Mouse (Mus musculus) WW6 (cell line): ENCODE results near the gene Snx20.
A peak's percentile ranks its signal among the peaks of the same experiment; 100 is the strongest.

Experiments
- DNase-seq: peaks from one replicate; pipeline ENCODE4 v3.0.0-alpha.2; 2013; ENCODE audit warnings: low read depth, low spot score

Gene Snx20

GRCm38 (mm10) chr8:88642734-88643564 is 7.0 kb upstream of the Snx20 start:
- DNase-seq = no peak

DNA sequence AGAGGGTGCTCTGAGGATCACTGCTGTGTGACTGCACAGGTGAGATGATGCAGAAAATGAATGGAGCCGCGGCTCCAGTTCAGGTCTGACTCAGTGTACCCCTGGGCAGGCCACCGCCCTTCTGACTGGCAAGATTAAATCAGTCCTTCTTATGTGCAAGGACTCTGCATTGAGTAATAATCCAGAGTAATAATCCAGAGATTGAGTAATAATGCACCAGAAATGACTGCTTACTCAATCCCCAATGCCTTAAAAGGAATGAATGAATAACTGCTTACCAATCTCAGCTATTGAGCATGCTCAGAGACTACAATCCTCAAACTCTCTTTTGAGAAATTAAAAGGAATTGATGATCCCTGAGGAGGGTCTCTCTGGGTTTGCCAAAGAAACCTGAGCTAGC is 3.0 kb upstream of the Snx20 start:
- no peak for DNase-seq

DNA sequence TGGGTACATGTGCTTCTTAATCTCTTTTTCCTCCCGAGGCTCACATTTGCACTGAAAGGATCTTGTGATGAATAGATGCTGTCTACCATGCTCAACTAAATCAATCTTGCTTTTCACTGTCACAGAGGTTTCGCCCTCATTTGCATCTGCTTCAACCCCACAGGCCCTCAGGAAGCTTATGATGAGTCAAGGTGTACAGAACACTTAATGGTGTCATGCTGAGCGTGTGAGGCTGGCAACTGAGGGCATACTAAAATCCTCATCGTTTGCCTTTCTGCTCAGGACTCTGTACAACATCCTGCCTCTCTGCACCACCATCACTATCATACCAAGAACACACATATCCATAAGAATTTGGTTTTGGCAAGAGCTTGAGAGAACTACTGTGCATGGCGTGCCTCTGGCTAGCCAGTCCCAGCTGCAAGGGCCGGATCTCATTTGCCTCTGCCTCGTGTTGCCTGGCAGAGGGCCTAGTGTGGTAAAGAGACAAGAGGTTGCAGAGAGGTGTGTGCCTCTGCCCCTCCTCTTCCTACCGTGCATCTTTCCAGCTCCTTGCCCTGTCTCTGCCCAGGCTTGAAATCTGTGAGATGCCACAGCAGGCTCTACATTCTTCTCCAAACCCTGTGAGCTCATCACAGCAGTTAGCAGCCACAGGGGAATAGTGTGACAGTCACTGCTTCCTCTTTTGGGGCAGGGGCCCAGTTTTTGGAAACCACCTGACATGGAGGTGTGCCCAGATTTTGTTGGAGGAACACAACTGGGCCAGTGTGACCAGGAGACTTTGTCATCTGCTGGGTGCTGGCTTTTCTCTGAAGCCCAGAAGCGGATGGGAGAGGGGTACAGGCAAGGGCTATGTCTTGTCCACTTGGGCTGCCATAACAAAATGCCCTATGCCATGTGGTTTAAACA is 1.4 kb upstream of the Snx20 start:
- DNase-seq = no peak

DNA sequence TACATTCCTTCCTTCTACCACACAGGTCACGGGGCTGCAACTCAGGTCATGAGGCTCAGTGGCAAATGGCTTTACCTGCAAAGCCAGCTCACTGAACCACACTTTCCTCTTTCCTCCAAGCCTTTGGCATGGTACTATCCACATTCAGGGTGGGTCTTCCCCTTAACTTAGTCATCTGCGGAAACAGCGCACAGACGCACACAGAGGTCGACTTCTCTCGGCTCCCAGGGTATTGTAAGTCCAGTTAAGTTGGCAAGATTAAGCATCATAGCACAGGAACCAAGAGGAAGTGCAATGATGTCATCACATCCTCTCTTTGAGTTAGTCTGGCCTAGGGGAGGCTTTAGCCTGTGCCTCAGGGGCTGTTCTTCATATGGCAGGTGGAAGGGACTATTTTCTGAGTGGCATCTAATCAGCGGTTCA is 2.6 kb downstream of the Snx20 start:
- DNase-seq = no peak

- DNase-seq = no peak
These were observed 4.8 kb downstream of the Snx20 start for GRCm38 (mm10) chr8:88631081-88631480.

GRCm38 (mm10) chr8:88630225-88630624 is 5.7 kb downstream of the Snx20 start:
- no peak for DNase-seq

DNA sequence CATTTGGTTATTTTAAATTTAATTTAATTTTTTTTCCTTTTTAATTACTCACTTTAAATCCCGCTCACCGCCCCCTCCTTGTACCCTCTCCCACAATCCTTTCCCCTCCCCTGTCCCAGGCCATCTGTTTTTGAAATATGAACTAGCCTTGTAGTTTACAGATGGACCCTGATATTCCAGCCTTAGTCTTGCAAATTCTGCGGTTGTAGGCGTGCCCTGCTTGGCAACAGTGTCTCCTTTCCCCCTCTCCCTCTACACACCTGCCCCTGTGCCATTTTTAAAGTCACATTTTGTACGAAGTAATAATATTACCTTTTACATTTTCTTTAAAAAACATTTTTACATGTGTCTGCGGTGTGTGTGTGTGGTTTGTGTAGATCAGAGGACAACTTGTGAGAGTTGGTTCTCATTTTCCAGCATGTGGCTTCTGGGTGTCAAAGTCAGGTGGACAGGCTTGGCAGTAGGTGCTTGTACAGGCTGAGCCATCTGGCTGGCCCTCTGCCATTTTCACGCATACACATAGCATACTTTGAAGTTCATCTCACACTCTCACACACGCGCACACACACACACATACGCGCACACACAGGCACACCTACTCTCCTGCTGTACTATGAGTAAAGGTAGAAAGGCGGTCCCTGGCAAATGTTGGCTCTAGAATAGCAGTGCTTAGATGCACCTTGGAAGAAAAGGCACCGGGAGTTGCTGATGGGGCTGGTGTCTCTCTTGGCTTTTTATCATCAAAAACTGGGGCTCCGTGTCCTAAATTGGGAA is 7.7 kb downstream of the Snx20 start:
- DNase-seq = no peak

- peak; percentile 61 for DNase-seq
These were observed 8.5 kb downstream of the Snx20 start for GRCm38 (mm10) chr8:88627265-88627991.

DNA sequence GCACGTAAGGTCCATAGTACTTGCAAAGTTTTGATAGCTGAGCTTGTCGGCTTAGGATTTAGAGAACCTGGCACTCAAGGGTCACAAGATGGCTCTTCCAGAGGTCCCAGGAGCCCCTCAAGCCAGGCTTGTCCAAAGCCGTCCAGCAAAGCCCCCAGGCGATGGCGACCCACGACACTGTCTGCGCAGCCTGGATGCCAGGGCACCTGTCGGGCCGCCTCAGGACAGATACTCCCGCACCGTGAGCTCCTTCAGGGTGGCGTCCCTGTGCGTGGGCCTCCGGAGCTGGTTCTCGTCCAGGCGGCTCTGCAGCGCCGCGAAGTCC is 9.0 kb downstream of the Snx20 start:
- no peak for DNase-seq

- no peak for DNase-seq
These were observed 9.5 kb downstream of the Snx20 start for GRCm38 (mm10) chr8:88626433-88626832.

DNA sequence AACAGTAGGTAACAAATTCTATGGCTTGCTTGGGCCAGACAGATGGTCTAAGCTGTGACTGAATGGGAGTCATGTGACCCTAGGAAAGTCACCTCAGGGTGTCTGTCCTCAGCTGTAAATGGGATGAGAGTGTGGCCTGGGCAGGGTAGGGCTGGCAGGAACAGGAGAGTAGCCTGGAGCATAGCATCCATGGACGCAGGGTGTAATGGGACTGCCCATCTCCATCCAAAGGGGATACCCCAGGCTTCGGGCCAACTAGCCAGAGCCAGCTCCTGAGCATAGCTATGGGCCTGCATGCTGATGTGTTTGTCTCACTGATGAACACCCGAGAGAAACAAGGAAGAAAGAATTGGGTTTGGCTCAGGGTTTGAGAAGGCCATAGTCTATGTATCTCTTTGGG is 11.7 kb downstream of the Snx20 start:
- no peak for DNase-seq

DNA sequence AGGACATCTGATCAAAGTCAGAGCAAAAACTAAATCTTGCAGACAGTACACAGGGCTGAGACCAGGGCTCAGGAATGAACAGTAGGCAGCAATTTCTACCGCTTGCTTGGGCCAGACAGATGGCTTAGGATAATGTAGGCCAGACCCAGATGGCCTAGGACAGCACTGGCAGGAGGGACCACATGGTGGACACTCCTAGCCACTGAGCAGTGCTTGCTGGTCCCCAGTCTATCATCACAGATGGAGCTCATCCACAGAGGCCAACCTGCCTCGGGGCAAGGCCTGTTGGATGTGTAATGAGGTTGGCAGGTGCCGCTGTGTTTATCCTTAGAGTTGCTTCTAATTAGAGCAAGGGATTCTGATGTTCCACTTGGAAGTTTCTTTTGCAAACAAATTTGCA is 12.6 kb downstream of the Snx20 start:
- DNase-seq = no peak

DNA sequence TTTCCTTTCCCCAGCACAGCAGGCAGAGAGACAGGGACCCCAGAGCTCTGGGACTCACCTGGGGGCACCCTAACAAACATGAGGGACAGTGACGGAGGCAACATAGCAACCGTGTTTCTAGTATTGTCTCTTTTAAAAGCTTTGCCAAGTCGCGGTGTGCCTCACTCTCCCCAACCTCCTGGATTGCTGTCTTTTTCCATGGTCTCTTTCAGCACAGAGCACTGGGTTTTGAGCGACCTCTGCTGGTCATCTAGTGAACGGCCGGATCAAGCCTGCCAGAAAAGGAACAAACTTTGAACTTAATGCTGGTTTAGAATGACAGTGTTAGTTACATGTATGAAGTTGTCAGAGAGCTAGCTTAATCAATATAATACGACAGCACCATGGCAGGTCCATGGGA is 14.5 kb downstream of the Snx20 start:
- peak; percentile 29 for DNase-seq

- DNase-seq = no peak
These were observed 15.0 kb downstream of the Snx20 start for GRCm38 (mm10) chr8:88620931-88621330.

- DNase-seq = no peak
These were observed 16.4 kb downstream of the Snx20 start for GRCm38 (mm10) chr8:88619513-88619912.

DNA sequence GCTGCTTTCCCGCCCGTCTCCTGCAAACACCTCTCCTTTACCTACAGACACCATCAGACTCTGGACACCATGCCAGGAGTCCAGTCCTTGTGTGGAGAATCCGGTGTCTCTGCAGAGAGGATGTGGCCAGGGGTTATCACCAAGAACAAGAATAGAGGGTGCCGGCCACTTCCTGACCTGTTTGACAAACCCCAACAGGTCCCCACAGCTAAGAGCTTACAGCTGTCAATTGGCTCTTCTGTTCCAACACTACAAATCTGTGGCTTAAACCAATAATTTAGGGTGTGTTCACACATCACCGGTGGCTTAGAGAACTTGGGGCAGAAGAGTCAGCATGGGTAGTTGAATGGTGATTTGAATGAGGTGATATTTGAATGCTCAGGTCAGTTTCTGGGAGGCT is 17.3 kb downstream of the Snx20 start:
- DNase-seq = no peak

- DNase-seq = no peak
These were observed 20.9 kb downstream of the Snx20 start for GRCm38 (mm10) chr8:88614981-88615380.

GRCm38 (mm10) chr8:88610271-88610670 is 25.7 kb downstream of the Snx20 start:
- no peak for DNase-seq

DNA sequence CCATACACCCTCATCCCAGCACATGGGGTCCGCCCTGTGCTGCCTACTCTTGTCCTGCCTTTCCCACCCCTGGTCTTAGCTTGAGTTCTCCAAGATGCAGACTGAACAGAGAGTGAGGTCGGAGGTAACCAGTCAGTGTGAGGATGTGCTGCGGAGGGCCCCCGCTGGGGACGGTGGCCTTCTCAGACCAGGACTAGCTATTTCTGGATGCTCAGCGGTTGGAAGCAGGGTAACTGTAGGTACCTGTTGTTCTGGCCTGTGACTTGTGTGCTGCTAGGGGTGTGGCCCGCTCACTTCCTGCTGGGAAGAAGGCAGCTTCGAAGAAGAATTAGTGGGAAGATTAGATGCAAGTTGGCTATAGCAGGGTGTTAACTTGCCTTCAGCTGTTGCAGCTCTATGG is 26.9 kb downstream of the Snx20 start:
- DNase-seq = no peak

DNA sequence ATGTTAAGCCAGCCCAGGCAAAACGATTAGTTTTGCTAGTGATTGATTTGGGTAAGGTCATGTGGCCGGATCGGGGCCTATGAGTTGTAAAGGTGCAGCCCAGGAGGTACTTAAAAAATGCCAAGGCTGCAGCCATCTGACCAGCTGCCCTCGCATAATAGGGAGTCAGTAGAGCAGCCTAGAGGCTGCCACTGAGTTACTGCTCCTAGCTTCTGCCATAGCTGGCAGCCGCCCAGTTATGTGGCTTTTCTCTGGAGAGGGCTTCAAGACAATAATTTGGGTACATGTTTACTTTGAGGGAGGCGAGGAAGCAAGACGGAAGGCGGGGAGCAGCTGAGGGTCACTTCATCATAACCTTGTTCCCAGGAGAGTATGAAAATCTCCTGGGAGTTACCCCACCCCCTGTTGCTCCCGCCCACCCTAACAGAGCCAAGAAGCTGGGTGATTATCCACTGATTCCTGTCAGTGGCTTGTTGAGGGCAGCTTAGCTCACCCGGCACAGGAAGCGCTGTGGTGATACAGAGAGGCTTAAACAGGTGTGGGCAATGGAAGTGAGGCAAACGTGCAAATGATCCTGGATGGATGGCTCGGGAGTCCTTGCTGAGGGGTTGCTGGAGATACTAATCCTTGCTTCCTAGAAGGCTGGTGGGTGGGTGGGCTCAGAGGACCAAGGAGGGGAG is 30.4 kb downstream of the Snx20 start:
- DNase-seq = no peak
